34 mouse cellular contexts compared by ENCODE assay signal in genomic region chr16:18181398-18181797, GRCm38 (mm10). TPM values are rescaled to one million over a fixed set of nuclear protein-coding genes. Genes with fewer than 3 reads are reported as not detected.
DNase-seq lines count a peak whose midpoint lies in the region; ATAC-seq lines count a peak whose summit lies in the region.
"Had no signal": no experiment of that assay in that cellular context is flagged by ENCODE, and none has a peak within 500 bp of the region (broad histone marks: within the 10 kb centered on the region; RNA-seq: fewer than 3 reads in every experiment).

No protein-coding gene starts in this region.

- no peak for DNase-seq in kidney, postnatal 10 days
- no peak for DNase-seq in neural tube, embryonic 10.5 days (ENCODE audit: extremely low spot score, low spot score)
- DNase-seq in mesoderm, embryonic 11.5 days (ENCODE audit: low read depth, low spot score): peak; percentile 54
- no peak for DNase-seq in thymus, postnatal 4 days
- no peak for DNase-seq in left cerebral cortex, postnatal 25 days (ENCODE audit: low spot score in 2 of 2)
- DNase-seq: adrenal gland, postnatal 10 days; adrenal gland, postnatal 36 days; B cell, adult 2 months; cerebellum, adult 18-20 months; cerebellum, adult 9-10 months; cerebellum, postnatal 14 days; forebrain, postnatal 0 days; gastrocnemius, postnatal 25 days; heart, adult 18-20 months; heart, postnatal 10 days; heart, postnatal 36 days had no signal

- intact Hi-C loops in left cerebral cortex, postnatal 25 days (cut with DNase I): no loop called here

- 0 out of 2 replicates have a peak, but pooled peaks cover 2% of the 10 kb centered on the region for H3K27me3 ChIP-seq in kidney, embryonic 14.5 days (ENCODE audit: control insufficient read depth, insufficient read depth, low read length)
- H3K27me3 ChIP-seq in neural tube, embryonic 12.5 days (replicated peaks): no peaks in the 10 kb centered on the region; the same call in 1 of the 2 replicates
- H3K27me3 ChIP-seq in neural tube, embryonic 15.5 days (replicated peaks): no peaks in the 10 kb centered on the region
- H3K27me3 ChIP-seq: embryonic facial prominence, embryonic 15.5 days; hindbrain, embryonic 15.5 days had no signal

- H3K27ac ChIP-seq in kidney, embryonic 14.5 days (ENCODE audit: low read depth, low read length): no peak overlapping the region
- no peak overlapping the region for H3K27ac ChIP-seq in neural tube, embryonic 12.5 days
- H3K27ac ChIP-seq in neural tube, embryonic 15.5 days (replicated peaks): peak overlapping the region; percentile 48; the same call in 1 of the 2 replicates
- H3K27ac ChIP-seq: embryonic facial prominence, embryonic 12.5 days; embryonic facial prominence, embryonic 15.5 days; heart, embryonic 15.5 days; hindbrain, embryonic 15.5 days had no signal

- H3K4me1 ChIP-seq in kidney, embryonic 14.5 days (ENCODE audit: control insufficient read depth, insufficient read depth, low read length): peaks cover 25% of the 10 kb centered on the region
- peaks cover 29% of the 10 kb centered on the region for H3K4me1 ChIP-seq in neural tube, embryonic 12.5 days
- H3K4me1 ChIP-seq in neural tube, embryonic 15.5 days: peaks cover 28% of the 10 kb centered on the region

- H3K36me3 ChIP-seq in kidney, embryonic 14.5 days (ENCODE audit: control insufficient read depth, insufficient read depth, low read length): no peaks in the 10 kb centered on the region
- H3K36me3 ChIP-seq in neural tube, embryonic 12.5 days: no peaks in the 10 kb centered on the region
- H3K36me3 ChIP-seq in neural tube, embryonic 15.5 days: no peaks in the 10 kb centered on the region
- H3K36me3 ChIP-seq: embryonic facial prominence, embryonic 12.5 days; embryonic facial prominence, embryonic 15.5 days; G1E; heart, embryonic 12.5 days; heart, embryonic 15.5 days; hindbrain, embryonic 15.5 days had no signal

- H3K9ac ChIP-seq in kidney, embryonic 14.5 days (ENCODE audit: low read depth, low read length): no peak overlapping the region
- H3K9ac ChIP-seq in neural tube, embryonic 12.5 days: no peak overlapping the region
- no peak overlapping the region for H3K9ac ChIP-seq in neural tube, embryonic 15.5 days (replicated peaks)
- H3K9ac ChIP-seq: embryonic facial prominence, embryonic 12.5 days; embryonic facial prominence, embryonic 15.5 days; forebrain, postnatal 0 days; heart, embryonic 12.5 days; heart, embryonic 15.5 days; hindbrain, embryonic 15.5 days had no signal

- WGBS in kidney, embryonic 14.5 days: 4% methylated on average over 10 of the region's 10 CpGs
- WGBS in neural tube, embryonic 12.5 days: 12% methylated on average over 10 of the region's 10 CpGs
- 6% methylated on average over 10 of the region's 10 CpGs for WGBS in neural tube, embryonic 15.5 days

- H3K4me2 ChIP-seq in kidney, embryonic 14.5 days (replicated peaks; ENCODE audit: low read depth, low read length): no peak overlapping the region
- 0 out of 2 replicates have a peak overlapping the region, but pooled peaks have one; percentile 4 for H3K4me2 ChIP-seq in neural tube, embryonic 12.5 days (replicated peaks)
- no peak overlapping the region for H3K4me2 ChIP-seq in neural tube, embryonic 15.5 days
- H3K4me2 ChIP-seq: embryonic facial prominence, embryonic 12.5 days; embryonic facial prominence, embryonic 15.5 days; heart, embryonic 12.5 days; heart, embryonic 15.5 days; hindbrain, embryonic 15.5 days had no signal

- no peaks in the 10 kb centered on the region for H3K9me3 ChIP-seq in kidney, embryonic 14.5 days (ENCODE audit: control insufficient read depth, low read length)
- H3K9me3 ChIP-seq in neural tube, embryonic 12.5 days: no peaks in the 10 kb centered on the region
- no peaks in the 10 kb centered on the region for H3K9me3 ChIP-seq in neural tube, embryonic 15.5 days (replicated peaks)
- H3K9me3 ChIP-seq: embryonic facial prominence, embryonic 12.5 days; embryonic facial prominence, embryonic 15.5 days; G1E; heart, embryonic 12.5 days; heart, embryonic 15.5 days; hindbrain, embryonic 15.5 days had no signal

- no peak overlapping the region for H3K4me3 ChIP-seq in kidney, embryonic 14.5 days (ENCODE audit: low read length)
- H3K4me3 ChIP-seq in neural tube, embryonic 12.5 days: no peak overlapping the region
- no peak overlapping the region for H3K4me3 ChIP-seq in neural tube, embryonic 15.5 days (replicated peaks)
- H3K4me3 ChIP-seq: embryonic facial prominence, embryonic 12.5 days; embryonic facial prominence, embryonic 15.5 days; heart, embryonic 12.5 days; heart, embryonic 15.5 days; hindbrain, embryonic 15.5 days had no signal

- ATAC-seq in kidney, embryonic 14.5 days (ENCODE audit: low FRiP score, low TSS enrichment): peak; percentile 14; the same call in 1 of the 2 replicates
- ATAC-seq in neural tube, embryonic 12.5 days (ENCODE audit: low FRiP score, low read depth): peak; percentile 23; the same call in 1 of the 2 replicates
- peak; percentile 36 for ATAC-seq in neural tube, embryonic 15.5 days (ENCODE audit: low FRiP score)
- ATAC-seq: forebrain, embryonic 14.5 days; forebrain, postnatal 0 days; Patski had no signal

RNA-seq across cellular contexts. Expression of gene Ccdc188, which starts 36.3 kb away (rescaled TPM):
- not detected in 2 replicates for polyA plus RNA-seq in kidney, embryonic 14.5 days (2014; fragmentation: Nextera tagmentation; extraction: Ambion mirVana)
- not detected in 2 replicates for polyA plus RNA-seq in neural tube, embryonic 12.5 days (2016; fragmentation: Nextera tagmentation; extraction: Ambion mirVana)
- polyA plus RNA-seq in neural tube, embryonic 15.5 days (2015; fragmentation: Nextera tagmentation; extraction: Ambion mirVana): not detected in 2 replicates
- total RNA-seq in left cerebral cortex, postnatal 25 days (2021): not detected
- total RNA-seq: adrenal gland, adult 18-20 months; adrenal gland, postnatal 10 days; adrenal gland, postnatal 36 days; common myeloid progenitor, adult 5-6 weeks; forebrain, postnatal 0 days; G1E; gastrocnemius, adult 8-10 months; gastrocnemius, postnatal 25 days; heart, adult 18-20 months; heart, postnatal 10 days; heart, postnatal 36 days had no signal
- polyA plus RNA-seq: embryonic facial prominence, embryonic 12.5 days; embryonic facial prominence, embryonic 15.5 days; forebrain, embryonic 11.5 days; frontal cortex, adult 2 months; G1E; heart, embryonic 15.5 days; hindbrain, embryonic 11.5 days; hindbrain, embryonic 15.5 days; Patski had no signal

RNA-seq across cellular contexts. Expression of gene Zdhhc8, which starts 53.5 kb away (rescaled TPM):
- polyA plus RNA-seq in kidney, embryonic 14.5 days (2014; fragmentation: Nextera tagmentation; extraction: Ambion mirVana): 14.4 and 17.2 TPM in 2 replicates
- 16.7 and 17.7 TPM in 2 replicates for polyA plus RNA-seq in neural tube, embryonic 12.5 days (2016; fragmentation: Nextera tagmentation; extraction: Ambion mirVana)
- polyA plus RNA-seq in neural tube, embryonic 15.5 days (2015; fragmentation: Nextera tagmentation; extraction: Ambion mirVana): 16.9 and 19.2 TPM in 2 replicates
- 100 to 1,000 TPM; 140 to 144 TPM for total RNA-seq in left cerebral cortex, postnatal 25 days (2021)

RNA-seq across cellular contexts. Expression of gene Rtn4r, which starts 54.0 kb away (rescaled TPM):
- 3.6 and 4.7 TPM in 2 replicates for polyA plus RNA-seq in kidney, embryonic 14.5 days (2014; fragmentation: Nextera tagmentation; extraction: Ambion mirVana)
- polyA plus RNA-seq in neural tube, embryonic 12.5 days (2016; fragmentation: Nextera tagmentation; extraction: Ambion mirVana): 15.6 and 16.5 TPM in 2 replicates
- polyA plus RNA-seq in neural tube, embryonic 15.5 days (2015; fragmentation: Nextera tagmentation; extraction: Ambion mirVana): 26.5 and 28.7 TPM in 2 replicates
- 100 to 1,000 TPM; 119 to 138 TPM for total RNA-seq in left cerebral cortex, postnatal 25 days (2021)
- total RNA-seq: CH12.LX had no signal
- polyA plus RNA-seq: G1E had no signal
